Mouse (Mus musculus): Measurements from ENCODE around the gene Itpr1.

- no peak for TF ChIP-seq CTCF (IDR thresholded peaks at IDR 0.05; ENCODE audit: low read depth)
- TF ChIP-seq EP300 (optimal IDR thresholded peaks at IDR 0.05): no peak
Observed at GRCm38 (mm10) chr6:108230608-108231007, 17.7 kb downstream of the Itpr1 start.
